Mouse (Mus musculus): Measurements from ENCODE around the gene E130218I03Rik.
"Not testable (repeated sequence)": the region's sequence is repeated elsewhere in the genome, so short reads cannot be mapped to it uniquely, and the experiment has no call there.

The E130218I03Rik gene

DNA sequence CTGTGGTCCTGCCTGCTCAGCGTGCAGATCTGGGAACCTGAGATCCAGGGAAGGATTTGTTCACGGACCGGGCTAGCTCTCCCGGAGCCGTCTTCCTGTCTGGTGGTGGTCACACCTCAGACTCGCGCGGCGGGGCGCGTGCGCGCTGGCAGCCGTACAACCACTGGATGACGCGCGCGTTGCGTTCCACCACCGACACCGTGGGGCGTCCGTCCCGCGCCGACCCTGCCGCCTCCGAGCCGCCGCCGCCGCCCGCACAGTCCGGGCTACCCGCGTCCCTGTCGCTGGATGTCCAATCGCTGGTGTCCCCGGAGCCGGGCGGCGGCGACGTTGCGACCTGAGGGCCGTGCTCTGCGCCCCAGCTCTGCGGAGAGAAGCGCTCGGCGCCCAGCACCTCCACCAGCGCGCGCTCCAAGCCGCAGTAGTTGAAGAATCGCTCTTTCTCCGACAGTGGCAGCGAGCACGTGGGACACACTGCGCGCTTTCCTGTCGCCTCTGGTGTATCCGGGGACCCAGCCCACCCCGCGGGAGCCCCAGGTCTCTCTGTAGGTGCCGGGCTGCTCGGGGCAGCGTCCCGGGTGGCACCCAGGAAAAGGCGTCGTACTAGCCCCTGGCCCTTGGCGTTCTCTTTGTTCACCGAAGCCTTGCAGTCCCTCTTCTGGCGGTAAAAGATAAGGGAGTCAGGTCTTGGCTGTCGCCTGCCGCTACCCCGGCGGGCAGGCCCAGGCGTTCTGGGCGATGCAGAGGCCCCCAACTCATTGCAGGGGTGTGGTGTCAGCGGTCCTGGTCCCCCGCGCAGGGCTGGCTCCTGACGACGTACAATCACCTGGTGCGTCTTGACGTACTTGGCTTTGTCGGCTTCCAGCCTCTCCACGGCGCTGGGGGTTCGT lies 8.0 kb downstream of the E130218I03Rik start:
- peak in 1 of 2 experiments; percentile 27 for DNase-seq (ENCODE audit: low spot score in 2 of 2)

DNA sequence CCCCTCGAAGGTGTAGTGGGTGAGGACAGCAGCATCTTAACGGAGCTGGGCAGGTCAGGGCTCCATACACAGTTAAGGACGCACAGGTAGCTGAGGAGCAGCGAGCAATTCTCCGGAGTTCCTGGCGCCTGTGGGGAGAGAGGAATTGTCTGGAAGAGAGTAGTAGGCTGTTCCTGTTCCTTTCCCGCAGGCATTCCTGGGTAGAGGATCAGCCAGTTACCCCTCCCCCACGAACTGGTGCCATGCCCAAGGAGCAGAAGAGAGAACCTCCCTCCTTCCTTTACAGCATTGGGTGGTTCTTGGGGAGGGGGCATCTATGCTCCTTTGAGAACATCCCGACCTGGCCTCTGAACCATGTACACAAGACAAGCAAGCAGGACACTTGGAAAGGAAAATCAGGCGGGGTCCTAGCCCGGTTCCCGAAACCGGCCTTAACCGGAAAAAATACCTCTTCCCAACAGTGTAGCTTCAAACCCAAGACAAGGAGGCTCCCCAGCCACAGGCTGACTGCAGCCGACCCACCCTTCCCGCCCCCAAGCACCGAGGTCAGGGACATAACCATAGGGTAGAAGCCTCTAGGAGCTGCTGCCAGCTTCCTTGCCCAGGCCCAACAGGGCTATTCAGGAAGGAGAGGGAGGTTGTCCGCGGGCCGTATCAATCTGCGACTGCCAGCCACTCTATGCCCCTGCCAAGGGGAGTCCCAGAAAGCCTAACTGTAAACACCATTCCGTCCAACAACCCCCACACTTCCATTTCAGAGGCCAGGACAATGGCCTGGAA lies 8.9 kb downstream of the E130218I03Rik start:
- DNase-seq (ENCODE audit: low spot score in 2 of 2): no peak

DNA sequence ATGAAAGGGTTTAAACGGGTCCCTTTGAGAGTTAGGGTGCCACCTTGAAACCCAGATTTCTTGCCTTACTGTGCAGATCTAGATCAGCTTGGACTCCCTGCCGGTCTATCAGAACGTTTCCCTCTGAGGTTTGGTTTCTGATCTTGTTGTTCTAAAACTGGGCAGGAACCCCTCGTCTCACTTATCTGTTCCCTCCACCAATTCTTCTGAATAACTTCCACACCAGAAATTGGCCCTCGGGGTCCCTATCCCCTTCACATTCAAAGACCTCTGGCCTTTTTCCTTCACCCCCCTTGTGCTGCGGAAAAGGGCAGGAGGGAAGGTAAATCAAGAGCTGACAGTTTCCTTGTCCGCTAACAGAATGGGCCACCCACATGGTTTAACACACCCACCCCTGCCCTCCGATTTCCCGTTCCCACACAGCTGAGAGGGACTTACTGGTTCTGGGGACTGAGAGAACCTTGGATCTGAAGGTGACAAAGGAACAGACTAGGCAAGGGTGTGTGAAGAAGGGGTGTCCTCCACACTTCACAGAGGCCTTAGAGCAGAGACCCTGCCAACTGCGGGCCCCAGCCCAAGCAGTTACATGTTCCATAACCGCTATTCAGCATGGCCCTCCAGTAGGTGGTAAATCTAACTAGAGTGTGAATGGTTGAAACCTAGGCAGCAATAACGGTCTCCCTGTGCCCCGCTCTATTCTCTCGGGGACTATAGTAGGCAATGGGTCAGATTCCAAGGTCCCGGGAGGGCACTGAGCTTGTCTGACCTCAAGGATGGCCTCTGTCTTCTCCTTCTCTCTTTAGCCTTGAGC lies 9.7 kb downstream of the E130218I03Rik start:
- DNase-seq (ENCODE audit: low spot score in 2 of 2): no peak

DNA sequence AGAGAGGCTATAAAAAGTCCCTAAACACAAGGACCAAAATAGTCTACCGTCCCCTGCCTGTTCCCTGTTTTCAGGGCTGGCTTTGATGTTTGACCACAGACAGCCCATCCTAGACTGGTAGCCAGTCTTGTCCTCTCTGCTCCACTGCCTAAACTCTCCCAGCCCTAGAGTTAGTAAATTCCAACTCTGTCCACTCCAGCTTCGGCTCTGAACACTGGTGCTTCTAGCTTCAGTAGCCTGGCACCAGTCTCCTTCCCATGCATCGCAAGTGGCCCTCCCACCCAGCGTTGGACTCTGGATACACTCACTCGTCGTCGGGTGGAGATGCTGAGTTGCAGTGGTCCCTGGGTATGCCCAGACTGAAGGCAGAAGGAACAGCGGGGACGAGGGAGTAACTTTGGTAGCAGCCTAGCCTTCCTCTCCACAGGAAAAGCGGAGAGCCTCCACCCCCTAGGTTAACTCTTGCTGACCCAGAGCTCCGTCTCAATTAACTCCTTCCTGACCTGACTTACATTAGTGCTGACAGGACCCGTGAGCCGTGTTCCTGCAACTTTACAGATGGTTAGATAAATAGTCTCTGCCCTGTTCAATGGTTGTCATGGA lies 10.4 kb downstream of the E130218I03Rik start, which contains the start of gene Grrp1:
Gene Grrp1, minus strand, starts transcription at position 385 of the 603 bp plus-strand sequence.
- no peak for DNase-seq (ENCODE audit: low spot score in 2 of 2)

DNA sequence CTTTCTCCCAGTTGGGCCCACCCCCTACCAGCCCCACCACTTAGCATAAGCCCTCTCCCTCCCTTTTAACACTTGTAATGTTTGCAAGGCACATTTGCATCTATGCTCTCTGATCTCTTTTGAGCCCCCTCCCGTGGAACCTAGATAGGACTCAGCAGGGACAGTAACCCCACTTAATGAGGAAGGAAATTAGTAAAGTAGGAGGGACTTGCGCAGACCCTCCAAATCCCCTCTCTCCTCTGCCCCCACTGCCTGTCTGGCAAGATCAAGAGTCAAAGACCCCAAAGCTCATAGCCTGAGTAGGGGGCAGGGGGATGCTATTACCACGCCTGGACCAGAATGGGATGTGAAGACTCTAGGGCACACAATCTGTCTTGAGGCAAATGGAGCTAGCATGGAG lies 11.4 kb downstream of the E130218I03Rik start:
- no peak for DNase-seq (ENCODE audit: low spot score in 2 of 2)

DNA sequence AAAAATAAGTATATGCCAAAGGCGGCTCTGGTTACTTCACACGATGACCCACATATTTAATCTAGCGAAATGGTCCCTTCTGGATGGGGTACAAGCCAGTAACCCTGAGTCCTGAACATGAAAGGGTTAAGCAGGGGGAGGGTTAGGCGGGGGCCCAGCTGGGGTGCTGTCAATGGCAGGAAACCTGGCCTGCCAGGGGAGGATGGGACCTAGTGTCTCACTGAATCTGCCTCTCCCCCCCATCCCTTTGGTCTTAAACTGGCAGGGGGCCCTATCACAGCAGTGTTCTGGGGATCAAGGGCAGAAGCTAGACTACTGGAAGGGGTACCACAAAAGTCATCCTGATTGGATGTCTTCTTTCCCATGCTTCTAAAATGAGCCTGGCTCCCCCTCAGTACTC lies 12.4 kb downstream of the E130218I03Rik start:
- DNase-seq (ENCODE audit: low spot score in 2 of 2): no peak

DNA sequence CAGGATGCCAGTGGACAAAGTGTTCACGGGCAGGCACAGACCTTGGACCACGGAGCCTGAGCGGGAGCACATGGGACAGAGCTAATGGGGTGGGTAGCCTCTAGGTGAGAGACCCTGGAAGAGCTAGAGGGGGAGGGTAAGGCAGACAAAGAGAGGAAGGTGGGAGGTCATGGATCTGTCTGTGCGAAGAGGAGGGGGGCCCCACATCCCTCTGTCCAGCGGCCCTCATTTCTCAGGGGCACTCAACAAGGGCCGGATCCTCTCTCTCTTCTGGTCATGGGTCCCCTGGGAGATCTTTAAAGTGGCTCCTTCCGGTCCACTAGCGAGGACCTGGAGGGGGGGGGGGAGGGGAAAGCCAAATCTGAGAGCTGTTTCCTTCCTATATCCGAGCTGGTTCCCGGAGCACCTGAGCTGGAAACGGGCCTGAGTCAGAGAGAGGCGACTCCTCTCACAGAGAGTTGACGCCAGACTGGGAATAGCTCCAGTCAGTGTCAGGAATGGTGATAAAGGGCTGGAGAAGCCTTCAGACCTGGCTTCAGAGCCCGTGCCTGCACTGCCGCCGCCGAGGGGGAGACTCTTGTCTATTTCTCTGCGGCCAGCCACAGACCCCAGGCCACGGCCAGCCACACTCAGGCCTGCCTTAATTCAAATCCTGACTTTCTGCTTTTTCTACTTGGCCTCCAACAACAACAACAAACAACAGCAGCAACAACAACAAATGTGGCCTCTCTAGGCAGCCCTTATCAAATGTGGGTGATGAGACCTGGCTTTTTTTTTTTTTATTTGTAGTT lies 13.1 kb downstream of the E130218I03Rik start:
- no peak for DNase-seq (ENCODE audit: low spot score in 2 of 2)

DNA sequence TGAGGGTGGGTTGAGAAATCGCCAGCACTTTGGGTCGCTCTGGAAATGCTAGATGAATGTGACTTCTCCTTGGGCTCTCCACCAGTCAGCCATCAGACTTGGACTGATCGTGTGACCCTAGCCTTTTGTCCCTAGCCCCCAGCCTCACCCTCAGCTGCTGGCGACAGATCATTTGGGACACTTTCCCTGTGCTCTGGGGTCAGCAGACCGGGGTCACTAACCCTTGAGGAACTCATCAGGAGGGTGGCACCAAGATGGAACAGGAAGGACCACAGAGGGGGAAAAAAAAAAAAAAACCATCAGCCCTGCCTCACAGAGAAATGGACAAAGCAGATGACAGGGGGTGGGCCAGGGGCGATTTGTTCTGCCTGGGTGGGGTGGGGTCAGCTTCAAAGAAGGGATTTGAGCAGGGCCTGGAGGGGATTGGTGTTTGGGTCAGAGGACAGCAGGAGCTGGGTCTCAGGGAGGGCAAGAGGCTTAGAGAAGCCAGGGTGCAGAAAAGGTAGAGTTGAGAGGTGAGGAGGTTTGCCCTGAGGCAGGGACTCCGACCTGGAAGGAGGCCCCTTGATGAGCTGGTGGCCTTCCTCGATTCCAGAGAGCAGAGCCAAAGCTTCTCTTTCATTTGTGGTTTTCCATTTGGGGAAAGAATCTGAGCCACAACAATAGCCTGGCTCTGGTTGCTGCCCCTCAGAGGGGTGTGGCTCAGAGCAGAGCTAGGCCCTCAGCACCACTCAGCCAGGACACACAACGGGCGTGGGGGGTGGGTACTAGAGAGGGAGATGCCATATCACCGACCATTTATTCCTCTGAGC lies 13.9 kb downstream of the E130218I03Rik start:
- no peak for DNase-seq (ENCODE audit: low spot score in 2 of 2)

DNA sequence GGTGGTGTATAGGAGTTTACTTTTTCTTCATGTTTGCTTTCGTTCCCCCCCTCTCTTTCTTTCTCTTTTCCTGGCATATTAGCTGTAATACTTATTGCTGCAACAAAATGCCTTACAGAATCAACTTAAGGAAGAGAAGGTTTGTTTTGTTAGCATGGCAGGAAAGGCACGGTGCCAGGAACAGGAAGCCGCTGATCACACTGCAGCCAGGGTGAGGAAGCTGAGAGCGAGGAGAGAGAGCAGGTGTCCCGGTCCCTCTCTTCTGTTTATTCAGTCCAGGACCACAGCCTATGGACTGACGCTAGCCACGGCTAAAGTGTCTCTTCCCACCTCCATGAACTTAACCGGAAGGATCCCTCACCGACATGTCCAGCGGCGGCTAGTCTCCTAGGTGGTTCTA lies 14.9 kb downstream of the E130218I03Rik start:
- DNase-seq (ENCODE audit: low spot score in 2 of 2): no peak

DNA sequence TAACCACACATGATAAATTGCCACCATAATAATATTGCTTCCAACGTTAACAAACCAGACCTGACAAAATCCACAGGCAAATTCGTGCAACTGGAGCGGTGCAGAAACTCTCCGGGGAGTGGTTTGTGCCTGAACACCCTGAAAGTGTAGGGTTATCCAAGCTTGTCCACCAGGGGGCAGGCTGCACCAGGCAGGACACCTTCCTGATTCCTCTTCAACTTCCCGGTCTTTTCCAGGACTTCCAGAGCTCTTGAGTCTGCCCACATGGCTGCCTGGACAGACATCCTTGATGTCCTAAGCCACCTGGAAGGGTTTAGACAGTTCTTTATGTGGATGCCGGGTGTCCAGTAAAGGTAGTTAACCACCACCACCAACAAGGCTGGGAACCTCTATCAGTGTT lies 19.7 kb downstream of the E130218I03Rik start:
- peak in 1 of 2 experiments; percentile 65 for DNase-seq (ENCODE audit: low spot score in 2 of 2)

DNA sequence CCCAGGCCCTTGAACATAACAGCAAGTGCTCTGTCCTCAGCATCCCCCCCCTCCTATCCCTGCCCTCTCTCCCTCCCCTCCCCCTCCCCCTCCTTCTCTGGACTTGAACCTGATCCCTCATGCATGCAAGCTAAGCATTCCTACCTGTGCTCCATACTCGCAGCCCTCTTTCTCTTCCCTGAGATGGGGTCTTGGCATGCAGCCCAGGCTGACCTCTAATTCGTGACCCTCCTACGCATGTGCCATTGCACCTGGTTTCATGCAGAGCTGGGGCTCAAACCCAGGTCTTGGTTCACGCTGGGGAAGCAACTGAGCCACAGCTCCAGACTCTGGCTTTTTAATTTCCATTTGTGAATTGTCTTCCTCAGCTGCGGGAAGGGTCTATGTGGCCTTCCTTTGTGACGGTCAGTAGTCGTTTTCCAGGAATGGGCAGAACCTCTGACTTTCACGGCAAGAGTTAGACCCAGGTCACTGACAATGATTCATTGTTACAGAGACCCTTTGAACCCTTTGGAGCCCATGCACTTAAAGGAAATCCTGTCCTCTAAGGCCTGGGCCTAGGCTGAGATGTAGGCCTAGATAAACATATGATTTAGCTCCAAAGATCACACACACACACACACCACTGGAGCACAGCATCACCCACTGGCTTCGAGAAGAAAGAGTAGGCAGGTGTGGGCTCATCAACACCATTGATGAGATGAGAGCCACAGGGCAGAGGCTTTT lies 22.6 kb downstream of the E130218I03Rik start:
- no peak for DNase-seq (ENCODE audit: low spot score in 2 of 2)

DNA sequence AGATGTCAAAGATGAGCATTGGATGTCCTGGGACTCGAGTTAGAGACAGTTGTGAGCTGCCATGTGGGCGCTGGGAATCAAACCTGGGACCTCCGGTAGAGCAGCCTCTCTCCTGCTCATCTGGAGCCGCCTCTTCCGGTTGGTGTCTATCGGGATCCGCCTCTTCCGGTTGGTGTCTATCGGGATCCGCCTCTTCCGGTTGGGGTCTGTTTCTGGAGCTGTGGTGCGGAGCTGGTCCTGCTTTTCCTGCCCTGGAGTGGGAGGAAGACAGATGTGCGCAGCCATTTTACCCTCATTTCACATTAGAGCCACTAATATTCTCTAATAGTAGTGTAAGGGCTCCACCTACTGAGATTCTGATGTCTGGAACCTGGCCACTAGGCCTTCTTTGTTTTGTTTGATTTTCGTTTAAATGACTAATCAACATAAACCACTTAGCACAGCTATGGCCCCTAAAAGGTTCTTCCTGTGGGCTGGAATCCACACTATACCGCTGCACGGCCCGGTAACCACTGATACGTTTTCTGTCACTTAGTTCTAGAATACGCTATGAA lies 24.7 kb downstream of the E130218I03Rik start:
- DNase-seq (ENCODE audit: low spot score in 2 of 2): no peak

DNA sequence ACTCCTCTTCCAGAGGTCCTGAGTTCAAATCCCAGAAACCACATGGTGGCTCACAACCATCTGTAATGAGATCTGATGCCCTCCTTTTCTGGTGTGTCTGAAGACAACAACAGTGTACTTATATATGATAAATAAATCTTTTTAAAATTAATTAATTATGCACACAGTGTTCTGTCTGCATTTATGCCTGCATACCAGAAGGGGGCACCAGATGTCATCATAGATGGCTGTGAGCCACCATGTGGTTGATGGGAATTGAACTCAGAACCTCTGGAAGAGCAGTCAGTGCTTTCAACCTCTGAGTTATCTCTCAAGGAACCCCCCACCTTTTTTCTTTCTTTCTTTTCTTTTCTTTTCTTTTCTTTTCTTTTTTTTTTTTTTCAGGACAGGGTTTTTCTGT lies 26.2 kb downstream of the E130218I03Rik start:
- not testable (repeated sequence) for DNase-seq (ENCODE audit: low spot score in 2 of 2)

DNA sequence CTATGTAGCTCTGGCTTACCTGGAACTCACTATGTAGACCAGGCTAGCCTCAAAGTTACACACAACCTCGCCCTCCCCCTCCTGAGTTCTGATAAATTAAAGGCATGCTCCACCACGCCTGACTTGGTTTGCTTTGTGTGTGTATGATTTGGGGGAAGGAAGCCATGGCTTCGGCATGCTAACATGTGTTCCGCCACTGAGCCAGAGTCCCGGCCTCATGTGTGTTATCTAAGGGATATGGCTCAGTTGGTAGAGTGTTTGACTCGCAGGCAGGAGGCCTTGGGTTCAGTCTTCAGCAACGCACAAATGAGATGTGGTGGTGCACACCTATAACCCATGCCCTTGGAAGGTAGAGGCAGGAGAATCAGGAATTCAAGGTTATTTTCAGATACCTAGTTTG lies 28.5 kb downstream of the E130218I03Rik start:
- DNase-seq (ENCODE audit: low spot score in 2 of 2): no peak

DNA sequence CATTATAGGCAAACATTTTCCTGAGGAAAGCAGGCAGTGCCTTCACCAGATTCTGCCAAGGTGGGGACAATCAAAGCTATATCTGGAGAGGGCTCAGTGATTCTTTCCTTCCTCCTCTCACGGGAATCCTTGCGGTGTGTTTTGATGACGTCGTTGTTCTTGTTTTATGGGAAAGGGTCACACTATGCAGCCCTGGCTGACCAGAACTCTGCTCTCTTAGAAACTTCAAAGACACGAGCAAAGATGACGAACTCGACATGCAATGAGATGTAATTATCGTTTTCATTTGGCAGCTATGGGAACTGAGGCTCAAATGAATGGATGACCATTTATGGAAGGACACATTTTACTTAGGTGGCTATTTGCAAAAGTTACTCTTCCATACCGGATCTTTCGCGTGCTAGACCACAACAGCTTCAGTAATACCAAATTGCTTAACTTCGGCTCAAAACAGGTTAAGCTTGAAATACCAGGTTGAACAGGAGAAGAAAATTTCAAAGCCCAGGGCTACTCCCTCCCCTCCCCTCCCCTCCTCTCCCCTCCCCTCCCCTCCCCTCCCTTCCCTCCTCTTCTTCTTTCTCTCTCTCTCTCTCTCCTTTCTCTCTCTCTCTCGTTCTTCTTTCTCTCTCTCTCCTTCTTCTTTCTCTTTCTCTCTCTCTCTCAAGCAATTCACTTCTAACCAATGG lies 29.4 kb downstream of the E130218I03Rik start:
- no peak for DNase-seq (ENCODE audit: low spot score in 2 of 2)

DNA sequence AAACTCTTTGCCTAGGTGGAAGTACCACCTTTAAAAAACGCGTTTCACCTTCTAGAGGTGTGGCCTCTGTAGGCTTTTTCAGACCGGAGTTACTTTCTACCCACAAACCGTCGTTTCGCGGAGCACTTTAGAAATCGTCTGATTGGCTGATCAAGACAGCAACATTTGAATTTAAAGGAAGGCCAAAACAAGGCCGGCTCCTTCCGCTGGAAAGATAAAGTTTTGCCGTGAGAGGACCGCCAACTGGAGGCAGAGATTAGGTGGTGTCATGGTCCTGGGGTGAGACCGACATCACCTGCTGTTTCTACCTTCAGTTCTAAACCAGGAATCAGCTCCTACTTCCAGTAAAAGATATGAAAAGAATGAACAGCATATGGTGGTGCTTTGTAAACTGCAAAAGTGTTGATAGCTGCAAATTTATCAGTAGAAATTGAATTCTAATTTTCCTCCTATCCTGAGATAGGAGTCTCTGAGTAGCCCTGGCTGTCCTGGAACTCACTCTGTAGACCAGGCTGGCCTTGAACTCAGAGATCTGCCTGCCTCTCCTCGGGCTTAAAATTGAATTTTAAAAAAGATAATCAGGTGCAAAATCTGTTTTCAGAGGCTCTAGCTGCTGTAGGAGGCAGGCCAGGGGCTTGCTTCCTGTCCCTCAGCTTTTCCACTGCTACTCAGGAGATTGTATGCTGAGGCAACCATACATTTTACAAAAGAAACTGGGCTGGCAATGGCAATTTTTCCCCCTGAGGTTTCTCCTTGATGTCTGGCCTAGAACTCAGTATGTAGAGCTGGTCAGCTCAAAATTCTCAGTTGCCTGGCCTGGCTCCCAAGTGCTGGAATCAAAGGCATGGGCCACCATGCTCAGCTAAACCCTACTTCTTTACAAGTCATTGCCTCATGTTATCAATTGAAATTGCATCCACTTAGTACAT lies 30.2 kb downstream of the E130218I03Rik start:
- no peak for DNase-seq (ENCODE audit: low spot score in 2 of 2)

DNA sequence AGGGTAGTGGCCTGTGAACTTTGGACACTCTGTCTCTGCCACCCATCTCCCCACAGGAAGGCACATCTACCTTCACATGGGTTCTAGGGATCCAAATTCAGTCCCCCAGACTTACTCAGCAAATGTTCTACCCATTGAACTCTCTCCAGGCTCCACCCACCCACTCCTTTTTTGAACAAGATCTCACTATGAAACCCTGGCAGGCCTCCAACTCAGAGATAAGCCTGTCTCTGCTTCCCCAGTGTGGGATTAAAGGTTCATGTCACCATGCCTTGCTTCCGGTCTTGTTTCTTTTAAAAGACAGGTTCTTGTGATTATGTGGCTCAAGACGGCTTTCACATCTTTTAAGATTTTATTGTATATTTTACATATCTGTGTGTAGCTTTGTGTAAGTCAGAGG lies 41.5 kb downstream of the E130218I03Rik start:
- DNase-seq (ENCODE audit: low spot score in 2 of 2): no peak

All from urinary bladder, adult 18-20 months (tissue).